Mouse (Mus musculus) lung, postnatal 10 days (tissue): ENCODE measurements around the gene Psmd12.
"Not testable (repeated sequence)": the region's sequence is repeated elsewhere in the genome, so short reads cannot be mapped to it uniquely, and the experiment has no call there.

Source experiments
- DNase-seq: peaks from one replicate; pipeline ENCODE4 v3.0.0; 2021

Gene Psmd12

GRCm38 (mm10) chr11:107463251-107463681, 16.0 kb upstream of the Psmd12 start:
- DNase-seq, result no peak

DNA sequence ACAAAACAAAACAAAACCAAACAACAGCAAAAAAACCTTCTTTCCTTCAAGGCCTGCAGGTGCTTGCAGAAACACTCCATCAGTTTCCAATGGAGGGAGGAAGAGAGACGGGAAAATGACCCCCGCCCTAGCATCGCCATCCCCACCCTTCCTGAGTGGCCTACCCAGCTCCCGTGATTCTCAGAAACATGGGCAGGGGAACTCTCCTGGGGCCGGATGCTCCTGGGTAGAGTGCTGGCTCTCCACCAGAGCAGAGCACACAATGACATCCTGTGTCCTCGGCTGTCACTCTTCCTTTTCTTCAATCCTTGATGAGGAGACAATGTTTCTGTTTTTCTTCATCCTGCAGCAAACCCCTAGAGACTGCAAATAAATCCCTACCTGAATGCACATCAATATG, 15.1 kb upstream of the Psmd12 start:
- peak; percentile 63 for DNase-seq

DNA sequence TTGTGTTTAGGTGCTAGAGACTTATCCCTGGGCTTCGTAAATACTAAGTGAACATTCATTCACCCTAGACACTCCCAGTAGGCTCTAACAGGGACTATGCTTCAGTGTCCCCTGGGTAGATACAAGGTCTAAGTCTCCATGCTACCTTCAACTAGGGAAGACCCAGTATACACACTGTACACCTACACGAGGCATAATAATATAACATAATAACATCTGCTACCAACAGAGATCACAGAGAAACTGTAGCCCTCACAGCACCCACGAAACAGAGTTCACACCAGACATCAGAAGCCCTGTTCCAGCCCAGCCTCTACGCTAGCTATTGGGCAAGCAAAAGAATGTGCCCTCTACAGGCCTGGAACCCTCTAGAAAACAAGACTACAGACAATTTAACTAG, 14.2 kb upstream of the Psmd12 start:
- no peak for DNase-seq

DNA sequence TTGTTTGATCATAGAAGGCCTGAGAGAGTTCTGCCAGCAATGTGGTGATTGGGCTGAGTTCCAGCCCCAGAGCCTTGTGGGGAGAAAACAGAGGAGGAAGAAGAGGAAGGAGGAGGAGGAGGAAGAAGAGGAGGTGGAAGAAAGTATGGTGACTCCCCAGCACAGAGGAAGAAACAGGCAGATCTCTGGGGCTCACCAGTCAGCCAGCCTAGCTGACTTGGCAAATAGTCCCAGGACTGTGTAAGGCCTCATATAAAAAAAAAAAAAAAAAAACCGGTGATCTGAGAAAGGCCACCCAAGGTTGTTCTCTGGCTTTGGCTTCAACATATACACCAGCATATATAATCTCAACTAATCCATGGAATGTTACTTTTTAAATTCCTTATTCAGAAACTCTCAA, 13.3 kb upstream of the Psmd12 start:
- no peak for DNase-seq

GRCm38 (mm10) chr11:107466611-107467391, 12.5 kb upstream of the Psmd12 start:
- DNase-seq, result no peak

DNA sequence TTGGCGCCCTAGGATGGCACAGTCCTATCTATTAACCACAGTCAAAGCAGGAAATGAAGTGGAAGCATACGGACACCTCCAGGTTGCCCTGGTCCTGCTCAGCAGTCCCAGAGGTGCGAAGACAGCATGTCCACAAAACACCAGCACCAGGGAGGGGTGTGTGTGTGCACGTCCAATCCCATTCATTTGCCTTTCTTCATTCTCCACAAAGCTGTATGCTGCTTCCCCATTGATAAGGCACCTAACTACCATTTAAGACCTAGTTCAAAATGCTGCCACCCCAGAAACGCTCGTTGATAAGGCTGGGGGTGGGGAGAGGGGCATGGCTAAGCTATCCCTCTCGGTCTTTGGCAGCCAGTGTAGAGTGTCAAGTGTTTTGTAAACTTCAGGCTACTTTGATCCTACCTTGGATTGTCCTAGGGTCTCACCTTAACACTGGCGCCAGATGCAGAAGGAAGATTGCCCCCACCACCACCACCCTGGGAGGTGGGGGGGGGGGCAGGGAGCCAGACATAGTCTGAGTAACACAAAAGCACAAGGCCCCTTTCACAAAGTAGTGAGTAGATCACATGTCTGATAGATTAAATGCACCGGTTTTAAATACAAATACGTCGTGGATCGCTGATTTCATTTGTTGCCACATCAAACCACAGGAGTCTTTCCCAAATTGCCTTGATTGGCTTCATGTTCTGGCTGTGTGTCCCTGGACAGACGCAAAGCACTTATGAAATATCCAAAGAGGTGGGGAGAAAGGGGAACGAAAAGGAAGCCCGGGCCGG, 10.8 kb upstream of the Psmd12 start:
- no peak for DNase-seq

GRCm38 (mm10) chr11:107469031-107469522, 10.2 kb upstream of the Psmd12 start:
- DNase-seq, result peak; percentile 85

DNA sequence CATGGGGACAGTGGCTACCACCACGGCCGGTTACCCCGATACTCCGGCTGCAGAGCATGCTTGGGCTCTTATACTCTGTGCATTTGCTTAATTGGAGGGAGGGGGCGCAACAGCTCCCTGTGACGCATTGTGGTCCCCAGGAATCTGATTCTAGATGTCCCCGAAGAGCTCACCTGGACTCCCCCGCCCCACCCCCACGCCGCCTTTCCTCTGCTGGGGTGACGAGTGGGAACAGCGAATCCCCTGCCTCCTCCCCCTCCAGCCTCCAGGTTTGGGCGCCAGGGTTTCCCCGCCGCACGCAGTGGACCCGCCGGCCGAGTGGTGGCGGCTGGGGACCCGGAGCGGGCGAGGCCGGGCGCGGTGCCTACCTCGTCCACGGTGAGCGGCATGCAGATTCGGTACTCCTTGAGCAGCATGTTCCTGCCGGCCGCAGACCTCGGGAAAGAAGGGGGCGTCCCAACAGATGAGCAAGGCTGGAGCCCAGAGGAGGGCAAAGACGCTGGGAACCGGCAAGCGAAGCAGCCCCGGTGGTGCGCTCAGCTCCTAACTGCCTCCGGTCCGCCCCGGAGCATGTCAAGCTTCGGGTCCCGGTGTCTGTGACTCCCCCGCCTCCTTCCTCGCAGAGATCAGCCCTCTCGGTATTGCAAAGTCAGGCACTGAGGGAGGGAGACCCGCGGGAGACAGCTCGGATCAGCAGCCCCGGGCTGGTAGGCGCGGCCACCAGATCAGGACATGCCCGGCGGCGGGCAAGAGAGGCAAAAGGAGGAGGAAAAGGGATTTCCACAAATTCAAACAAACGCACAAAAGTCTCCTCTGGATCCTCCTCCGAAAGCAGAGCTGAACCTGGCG, 9.5 kb upstream of the Psmd12 start:
- peak; percentile 67 for DNase-seq

DNA sequence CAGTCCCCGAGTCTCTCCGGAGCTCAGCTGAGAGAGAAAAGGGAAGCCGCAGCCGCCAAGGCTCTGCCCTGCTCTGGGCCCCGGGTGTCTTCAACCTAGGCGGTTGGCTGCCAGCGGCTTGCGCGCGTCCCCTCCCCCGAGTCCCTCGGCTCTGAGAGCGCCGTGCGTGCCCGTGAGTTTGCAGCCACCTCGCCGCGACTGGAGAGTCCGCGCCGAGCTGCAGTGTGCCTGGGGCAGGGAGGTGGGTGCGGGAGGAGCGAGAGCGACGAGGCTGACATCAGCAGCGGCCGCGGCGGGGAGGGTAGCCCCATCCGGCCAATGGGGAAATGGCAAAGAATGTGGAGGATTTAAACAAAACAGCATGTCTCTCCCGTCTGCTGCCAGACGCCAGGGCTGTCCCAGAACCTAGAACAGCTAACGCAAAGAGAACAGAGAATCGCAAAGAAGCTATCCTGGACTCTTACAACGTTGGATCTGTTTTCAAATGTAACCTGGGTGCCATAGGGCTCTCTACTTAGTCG, 8.7 kb upstream of the Psmd12 start, which contains the start of gene Pitpnc1:
TSS of gene Pitpnc1 (minus strand) at position 179 of the 521 bp plus-strand sequence.
- DNase-seq, result peak; percentile 89

DNA sequence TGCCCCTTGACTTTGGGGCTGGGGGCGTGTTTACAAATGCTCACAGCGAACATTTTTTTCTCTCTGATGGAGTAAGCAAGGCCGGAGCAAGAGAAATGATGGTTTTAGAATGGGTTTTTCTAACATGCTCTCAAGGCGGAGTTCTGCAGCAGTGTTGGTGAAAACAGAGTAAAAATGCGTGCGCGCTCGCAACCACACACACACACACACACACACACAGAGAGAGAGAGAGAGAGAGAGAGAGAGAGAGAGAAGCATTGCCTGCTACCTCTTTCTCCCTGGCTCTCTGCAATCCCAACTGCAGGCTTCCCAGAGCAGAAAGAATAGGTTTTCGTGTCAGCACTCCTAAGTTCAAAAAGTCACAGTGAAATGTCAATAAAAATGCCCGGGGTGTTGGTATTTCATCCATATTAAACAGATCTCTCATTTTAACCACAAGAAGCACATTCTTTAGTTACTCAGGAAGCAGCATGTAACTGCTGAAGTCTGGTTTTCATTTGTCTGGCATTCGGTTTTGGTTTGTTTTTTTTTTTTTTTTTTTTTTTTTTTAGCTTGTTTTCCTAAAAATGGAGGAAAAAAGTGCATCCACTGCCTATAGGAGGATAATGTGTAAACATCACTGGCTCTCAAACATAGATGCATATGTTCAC, 8.1 kb upstream of the Psmd12 start:
- DNase-seq, result no peak

DNA sequence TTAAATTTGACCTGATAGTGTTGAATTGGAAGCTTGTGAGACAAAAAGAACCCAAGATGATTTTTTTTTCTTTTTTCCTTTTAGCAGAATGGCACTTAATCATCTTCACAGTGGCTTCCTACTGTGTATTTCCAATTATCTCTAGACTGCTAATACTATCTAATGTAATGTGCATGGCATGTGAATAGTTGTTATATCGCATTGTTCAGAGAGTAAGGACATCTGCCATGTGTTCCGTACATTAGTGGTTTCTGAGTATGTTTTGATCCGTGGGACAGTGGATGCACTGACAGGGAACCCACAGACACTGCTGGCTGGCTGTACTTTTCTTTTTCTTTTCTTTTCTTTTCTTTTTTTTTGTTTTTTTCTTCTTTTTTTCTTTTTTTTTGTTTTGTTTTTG, 7.0 kb upstream of the Psmd12 start:
- no peak for DNase-seq

DNA sequence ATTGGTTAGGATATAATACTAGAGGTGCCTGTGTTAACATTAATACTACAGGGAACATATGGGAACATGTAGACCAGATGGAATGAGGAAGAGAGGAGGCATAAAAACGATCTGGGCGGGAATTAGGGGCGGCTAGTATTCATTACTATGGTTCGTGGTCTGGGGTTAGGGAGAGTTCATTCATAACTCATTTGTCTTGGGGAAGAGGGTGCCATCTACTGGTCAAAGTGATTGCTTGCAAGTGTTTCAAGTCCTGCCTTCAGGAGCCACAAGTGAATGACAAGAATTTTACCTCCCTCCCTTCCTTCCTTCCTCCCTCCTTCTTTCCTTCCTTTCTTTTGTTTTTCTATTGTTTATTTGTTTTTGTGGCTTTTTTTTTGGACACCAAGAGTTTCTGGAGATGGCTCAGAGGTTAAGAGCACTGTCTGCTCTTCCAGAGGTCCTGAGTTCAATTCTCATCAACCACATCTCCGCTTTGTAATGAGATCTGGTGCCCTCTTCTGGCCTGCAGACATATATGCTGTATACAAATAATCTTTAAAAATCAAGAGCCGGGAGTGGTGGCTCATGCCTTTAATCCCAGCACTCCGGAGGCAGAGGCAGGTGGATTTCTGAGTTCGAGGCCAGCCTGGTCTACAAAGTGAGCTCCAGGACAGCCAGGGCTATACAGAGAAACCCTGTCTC, 6.0 kb upstream of the Psmd12 start:
- peak; percentile 79 for DNase-seq

DNA sequence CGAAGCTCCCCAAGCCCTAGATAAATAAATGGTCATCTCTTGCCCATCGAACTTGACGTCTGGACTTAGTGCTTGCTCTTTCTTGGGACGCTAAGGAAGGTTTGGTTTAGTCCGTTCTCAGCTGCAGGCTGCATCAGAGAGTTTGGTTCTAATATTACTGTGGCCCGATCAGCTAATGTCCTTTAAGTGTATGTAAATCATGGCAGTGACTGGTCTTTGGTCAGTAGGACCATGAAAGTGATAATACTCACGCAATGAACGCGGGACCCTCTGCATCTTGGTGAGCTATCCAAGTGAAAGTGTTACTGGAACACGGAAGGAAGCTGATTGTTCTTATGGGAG, 549 bp downstream of the Psmd12 start:
- DNase-seq, result no peak

DNA sequence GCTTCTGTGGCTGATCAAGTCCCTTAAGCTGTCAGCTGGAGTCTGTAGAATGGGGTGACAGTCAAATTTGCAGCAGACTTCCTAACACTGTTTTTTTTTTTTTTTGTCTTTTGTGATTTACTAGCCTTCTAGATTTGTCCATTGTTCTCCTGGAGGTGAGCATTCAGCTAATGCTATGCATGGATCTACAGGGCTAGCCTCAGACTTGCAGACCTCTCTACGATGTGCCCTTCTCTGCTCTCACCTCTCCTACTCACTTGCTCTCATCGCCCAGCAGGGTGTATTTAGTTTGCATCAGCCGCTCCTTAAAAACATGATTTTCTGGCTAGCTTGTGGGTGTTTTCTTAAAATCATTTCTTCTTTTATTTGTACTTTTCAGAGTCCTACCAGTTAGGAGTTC, 5.1 kb downstream of the Psmd12 start:
- DNase-seq, result no peak

- no peak for DNase-seq
Observed at GRCm38 (mm10) chr11:107502801-107503200, 23.5 kb downstream of the Psmd12 start.

- not testable (repeated sequence) for DNase-seq
Observed at GRCm38 (mm10) chr11:107504364-107504763, 25.1 kb downstream of the Psmd12 start.

GRCm38 (mm10) chr11:107506260-107506659, 27.0 kb downstream of the Psmd12 start:
- DNase-seq, result peak; percentile 33

- peak; percentile 45 for DNase-seq
Observed at GRCm38 (mm10) chr11:107509631-107510338, 30.5 kb downstream of the Psmd12 start.

DNA sequence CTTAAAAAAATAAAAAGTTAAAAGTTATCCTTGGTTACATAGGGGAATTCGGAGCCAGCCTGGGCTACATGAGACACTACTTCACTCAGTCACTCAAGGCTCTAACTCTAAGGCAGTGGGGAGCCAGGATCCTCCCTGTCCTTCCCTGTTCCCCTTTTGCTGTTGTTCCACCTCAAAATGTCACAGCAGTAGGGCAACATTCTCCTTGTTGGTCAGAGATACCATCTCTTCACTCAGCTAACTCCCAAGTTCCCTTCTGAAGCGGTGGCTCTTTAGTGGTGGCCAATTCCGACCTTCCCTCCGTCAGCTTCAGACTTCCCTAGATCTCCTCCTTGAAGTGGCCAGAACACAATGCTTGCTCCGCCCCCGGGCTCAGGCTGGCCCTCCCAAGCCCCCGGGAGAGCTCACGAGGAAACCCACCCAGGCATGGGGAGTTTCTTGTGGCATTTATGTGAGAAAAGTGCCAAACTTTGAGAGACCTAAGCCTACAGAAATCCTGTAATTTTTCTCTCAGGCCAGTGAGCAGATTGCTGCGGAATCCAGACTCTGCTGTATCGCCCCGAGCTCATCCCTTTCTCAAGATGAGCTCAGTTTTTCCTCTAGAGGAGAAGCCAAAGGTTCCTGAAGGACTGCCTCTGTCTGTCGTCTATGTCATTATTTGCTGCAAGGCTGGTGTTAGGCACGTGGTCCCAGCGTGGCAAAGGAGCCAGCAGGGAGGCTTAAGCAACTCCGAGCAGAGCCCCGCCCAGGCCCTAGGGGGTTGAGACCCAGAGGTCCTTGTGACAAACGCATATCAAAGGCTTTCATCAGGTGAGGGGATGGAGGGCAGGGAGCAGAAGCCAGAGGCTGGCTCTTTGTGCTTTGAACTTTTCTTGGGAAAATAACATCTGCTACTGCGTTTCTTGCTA, 31.3 kb downstream of the Psmd12 start:
- DNase-seq, result peak; percentile 73

DNA sequence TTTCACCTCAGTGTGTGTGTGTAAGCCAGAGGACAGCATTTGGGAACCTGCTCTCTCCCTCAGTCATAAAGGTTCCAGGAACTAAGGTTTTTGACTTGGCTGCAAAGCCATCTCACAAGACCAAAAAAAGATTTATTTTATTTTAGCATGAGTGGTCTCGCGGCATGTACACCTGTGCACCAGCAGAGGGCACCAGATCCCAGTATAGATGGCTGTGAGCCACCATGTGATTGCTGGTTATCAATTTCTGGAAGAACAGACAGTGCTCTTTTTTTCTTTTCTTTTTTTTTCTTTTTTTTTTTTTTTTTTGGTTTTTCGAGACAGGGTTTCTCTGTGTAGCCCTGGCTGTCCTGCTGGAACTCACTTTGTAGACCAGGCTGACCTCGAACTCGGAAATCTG, 32.7 kb downstream of the Psmd12 start:
- peak; percentile 76 for DNase-seq
